Mouse (Mus musculus) CH12.LX (cell line): ENCODE measurements at regions not wholly inside any gene's neighbourhood (a gene's known extent, or its start where the extent isn't known, plus 50 kb on each side); places are given as distances from the start of the nearest gene placed in this dataset.

Experiments used
- DNase-seq: peaks from one replicate; pipeline ENCODE4 v3.0.0-alpha.2; 2013; ENCODE audit errors: extremely low read depth
- H3K27ac ChIP-seq: 2 replicates; pipeline ENCODE4 v1.5.1; 2012; ENCODE audit warnings: low read depth, mild to moderate bottlenecking, control low read depth, moderate library complexity; ENCODE audit not compliant: insufficient read depth
- H3K27me3 ChIP-seq: replicated peaks from 2 replicates; pipeline ENCODE3; 2012; ENCODE audit warnings: inconsistent platforms
- H3K36me3 ChIP-seq, 2 experiments: replicated peaks in 1 of 2; 2 replicates each; pipeline versions ENCODE3 to v1.6.1; 2012; ENCODE audit warnings: inconsistent platforms in 1 of 2, low read length in 1 of 2, mild to moderate bottlenecking in 1 of 2, mixed read lengths in 1 of 2, moderate library complexity in 1 of 2; ENCODE audit not compliant: control insufficient read depth in 1 of 2, insufficient read depth in 1 of 2
- H3K4me1 ChIP-seq, 2 experiments: 2 replicates each; pipeline ENCODE4 v1.6.1; 2012; ENCODE audit warnings: inconsistent platforms in 1 of 2, moderate library complexity in 1 of 2; ENCODE audit not compliant: insufficient read depth in 2 of 2, control insufficient read depth in 1 of 2
- H3K4me2 ChIP-seq: 2 replicates; pipeline ENCODE4 v1.6.1; 2012; ENCODE audit warnings: low read depth, mild to moderate bottlenecking, control low read depth; ENCODE audit not compliant: poor library complexity, insufficient read depth, severe bottlenecking
- H3K4me3 ChIP-seq, 3 experiments: fragments of 150-350 bp in 1 of 3; sonication (generic) in 1 of 3; replicated peaks in 1 of 3; 2 replicates each; pipeline versions ENCODE3 to v1.5.1; 2011 to 2012; ENCODE audit warnings: low read depth in 2 of 3, low read length in 2 of 3, mild to moderate bottlenecking in 2 of 3, moderate library complexity in 2 of 3, control low read depth in 1 of 3, improper control_type of control experiment in 1 of 3, inconsistent platforms in 1 of 3, mixed read lengths in 1 of 3; ENCODE audit not compliant: poor library complexity in 1 of 3
- H3K79me2 ChIP-seq: replicated peaks from 2 replicates; pipeline ENCODE4 v1.6.1; 2012; ENCODE audit warnings: mild to moderate bottlenecking, moderate library complexity; ENCODE audit not compliant: control insufficient read depth, poor library complexity, insufficient read depth, severe bottlenecking; ENCODE audit errors: extremely low read depth
- H3K9ac ChIP-seq: 2 replicates; pipeline ENCODE4 v1.6.1; 2012; ENCODE audit warnings: low read depth, mild to moderate bottlenecking, control low read depth, moderate library complexity; ENCODE audit not compliant: insufficient read depth
- H3K9me3 ChIP-seq: replicated peaks from 2 replicates; pipeline ENCODE3; 2012; ENCODE audit warnings: low read length, inconsistent platforms, mixed read lengths
- CHD1 ChIP-seq: IDR thresholded peaks from 2 replicates; pipeline ENCODE4 v1.6.1; 2012; ENCODE audit warnings: low read depth, low read length, improper control_type of control experiment, inconsistent platforms
- CHD2 ChIP-seq: IDR thresholded peaks from 2 replicates; pipeline ENCODE4 v1.6.1; 2011; ENCODE audit warnings: low read length, improper control_type of control experiment
- E2F4 ChIP-seq: IDR thresholded peaks from 2 replicates; pipeline ENCODE4 v1.6.1; 2011; ENCODE audit warnings: low read depth, low read length, improper control_type of control experiment; ENCODE audit not compliant: insufficient replicate concordance
- EP300 ChIP-seq: IDR thresholded peaks from 2 replicates; pipeline ENCODE4 v1.6.1; 2011; ENCODE audit warnings: low read length, improper control_type of control experiment
- ETS1 ChIP-seq: conservative IDR thresholded peaks from 2 replicates; pipeline ENCODE4 v1.6.1; 2012; ENCODE audit warnings: low read depth, mild to moderate bottlenecking, inconsistent platforms, low read length, improper control_type of control experiment, moderate library complexity
- GABPA ChIP-seq: IDR thresholded peaks from 2 replicates; pipeline ENCODE4 v1.6.1; 2012; ENCODE audit warnings: low read depth, low read length, improper control_type of control experiment, inconsistent platforms; ENCODE audit not compliant: insufficient replicate concordance
- JUN ChIP-seq: IDR thresholded peaks from 2 replicates; pipeline ENCODE4 v1.6.1; 2011; ENCODE audit warnings: low read depth, mild to moderate bottlenecking, low read length, improper control_type of control experiment, moderate library complexity; ENCODE audit not compliant: insufficient read depth
- JUND ChIP-seq: conservative IDR thresholded peaks from 2 replicates; pipeline ENCODE4 v1.6.1; 2011; ENCODE audit warnings: low read depth, low read length, improper control_type of control experiment
- MAFK ChIP-seq: IDR thresholded peaks from 2 replicates; pipeline ENCODE4 v1.6.1; 2011; ENCODE audit warnings: low read length, improper control_type of control experiment; ENCODE audit not compliant: insufficient replicate concordance
- MAX ChIP-seq: IDR thresholded peaks from 2 replicates; pipeline ENCODE4 v1.6.1; 2011; ENCODE audit warnings: low read length, improper control_type of control experiment
- MEF2A ChIP-seq: IDR thresholded peaks from 2 replicates; pipeline ENCODE4 v1.6.1; 2014; ENCODE audit warnings: low read depth, mild to moderate bottlenecking, inconsistent platforms, low read length, improper control_type of control experiment, borderline replicate concordance
- MXI1 ChIP-seq: IDR thresholded peaks from 2 replicates; pipeline ENCODE4 v1.6.1; 2011; ENCODE audit warnings: mild to moderate bottlenecking, low read depth, low read length, improper control_type of control experiment
- MYC ChIP-seq: IDR thresholded peaks from 2 replicates; pipeline ENCODE4 v1.6.1; 2011; ENCODE audit warnings: low read depth, mild to moderate bottlenecking, improper control_type of control experiment, low read length
- NELFE ChIP-seq: IDR thresholded peaks from 2 replicates; pipeline ENCODE4 v1.6.1; 2011; ENCODE audit warnings: low read depth, low read length, improper control_type of control experiment
- NRF1 ChIP-seq: IDR thresholded peaks from 2 replicates; pipeline ENCODE4 v1.6.1; 2014; ENCODE audit warnings: low read depth, mild to moderate bottlenecking, inconsistent platforms, low read length, improper control_type of control experiment, moderate library complexity
- PAX5 ChIP-seq: IDR thresholded peaks from 2 replicates; pipeline ENCODE4 v1.6.1; 2012; ENCODE audit warnings: low read length, inconsistent platforms, mixed read lengths
- POLR2A ChIP-seq: IDR thresholded peaks from 2 replicates; pipeline ENCODE4 v1.6.1; 2011; ENCODE audit warnings: low read depth, mild to moderate bottlenecking, improper control_type of control experiment, low read length
- POLR2AphosphoS2 ChIP-seq: IDR thresholded peaks from 2 replicates; pipeline ENCODE4 v1.6.1; 2011; ENCODE audit warnings: low read depth, low read length, improper control_type of control experiment
- RAD21 ChIP-seq: IDR thresholded peaks from 2 replicates; pipeline ENCODE4 v1.6.1; 2011; ENCODE audit warnings: low read depth, mild to moderate bottlenecking, low read length, improper control_type of control experiment, moderate library complexity
- RCOR1 ChIP-seq: conservative IDR thresholded peaks from 2 replicates; pipeline ENCODE4 v1.6.1; 2012; ENCODE audit warnings: low read depth, mild to moderate bottlenecking, inconsistent platforms, low read length, improper control_type of control experiment
- SMC3 ChIP-seq: IDR thresholded peaks from 2 replicates; pipeline ENCODE4 v1.6.1; 2011; ENCODE audit warnings: low read depth, low read length, improper control_type of control experiment
- TBP ChIP-seq: conservative IDR thresholded peaks from 2 replicates; pipeline ENCODE4 v1.6.1; 2011; ENCODE audit warnings: low read depth, low read length, improper control_type of control experiment
- TCF12 ChIP-seq: IDR thresholded peaks from 2 replicates; pipeline ENCODE4 v1.6.1; 2014; ENCODE audit warnings: low read depth, mild to moderate bottlenecking, inconsistent platforms, low read length, improper control_type of control experiment
- UBTF ChIP-seq: IDR thresholded peaks from 2 replicates; pipeline ENCODE4 v1.6.1; 2012; ENCODE audit warnings: low read depth, mild to moderate bottlenecking, inconsistent platforms, low read length, improper control_type of control experiment, moderate library complexity
- USF1 ChIP-seq: IDR thresholded peaks from 2 replicates; pipeline ENCODE4 v1.6.1; 2014; ENCODE audit warnings: low read depth, mild to moderate bottlenecking, inconsistent platforms, low read length, improper control_type of control experiment
- ZC3H11A ChIP-seq: IDR thresholded peaks from 2 replicates; pipeline ENCODE4 v1.6.1; 2012; ENCODE audit warnings: low read depth, mild to moderate bottlenecking, inconsistent platforms, low read length, improper control_type of control experiment
- ZNF384 ChIP-seq: IDR thresholded peaks from 2 replicates; pipeline ENCODE4 v1.6.1; 2012; ENCODE audit warnings: low read depth, low read length, improper control_type of control experiment, inconsistent platforms
- dilution Hi-C: fragments of 300-500 bp; cut with MboI; formaldehyde crosslinking; loops from 2 replicates; pipeline ENCODE4 v1.14.3; 2020; ENCODE audit warnings: low sequenced_read_pairs; ENCODE audit not compliant: extremely low pct_unique_long_range_greater_than_20kb, extremely low pct_ligation_motif_present
- in situ Hi-C: fragments of 300-500 bp; cut with MboI; formaldehyde crosslinking; loops from 3 replicates; pipeline ENCODE4 v1.14.3; 2019; ENCODE audit warnings: low sequenced_read_pairs, low pct_ligation_motif_present, low pct_unique_long_range_greater_than_20kb, mixed read lengths

GRCm38 (mm10) chr10:70846281-70847168 is 190.8 kb upstream of the Phyhipl start:
- dilution Hi-C loops, result no loop called here
- H3K4me1 ChIP-seq, result no peaks in the 10 kb centered on the region
- no peak overlapping the region for H3K27ac ChIP-seq
- TF ChIP-seq ZNF384 (no peak), RCOR1 (no peak), POLR2AphosphoS2 (no peak), SMC3 (no peak), MXI1 (no peak), CHD1 (no peak), ZC3H11A (no peak), NRF1 (no peak), CHD2 (no peak), UBTF (no peak), MEF2A (no peak), MAFK (no peak), GABPA (no peak), USF1 (no peak), POLR2A (no peak), E2F4 (no peak)
- H3K36me3 ChIP-seq, result no peaks in the 10 kb centered on the region
- DNase-seq, result no peak
- no peaks in the 10 kb centered on the region for H3K27me3 ChIP-seq
- H3K4me3 ChIP-seq, result no peak overlapping the region
- H3K79me2 ChIP-seq, result no peaks in the 10 kb centered on the region
- no peak overlapping the region for H3K9ac ChIP-seq
- peaks cover 63% of the 10 kb centered on the region for H3K9me3 ChIP-seq
- no peak overlapping the region for H3K4me2 ChIP-seq
- in situ Hi-C loops, result no loop called here

GRCm38 (mm10) chr10:70843848-70844247 is 188.1 kb upstream of the Phyhipl start:
- no peak for DNase-seq
- dilution Hi-C loops, result no loop called here

More at GRCm38 (mm10) chr10:70843848-70844247, 188.1 kb upstream of the Phyhipl start:
- no peak overlapping the region for H3K4me3 ChIP-seq
- H3K4me1 ChIP-seq, result no peaks in the 10 kb centered on the region
- H3K27ac ChIP-seq, result no peak overlapping the region
- in situ Hi-C loops, result no loop called here
- no peak overlapping the region for H3K9ac ChIP-seq
- peaks cover 45% of the 10 kb centered on the region for H3K9me3 ChIP-seq
- no peaks in the 10 kb centered on the region for H3K27me3 ChIP-seq
- H3K79me2 ChIP-seq, result no peaks in the 10 kb centered on the region
- H3K36me3 ChIP-seq, result no peaks in the 10 kb centered on the region
- no peak overlapping the region for H3K4me2 ChIP-seq
- TF ChIP-seq ETS1, result no peak
- TF ChIP-seq SMC3, result no peak
- TF ChIP-seq MEF2A, result no peak
- TF ChIP-seq RAD21, result no peak
- no peak for TF ChIP-seq JUND
- TF ChIP-seq PAX5, result no peak
- no peak for TF ChIP-seq MYC
- no peak for TF ChIP-seq JUN
- no peak for TF ChIP-seq NRF1
- no peak for TF ChIP-seq TBP
- TF ChIP-seq NELFE, result no peak
- TF ChIP-seq E2F4, result no peak
- no peak for TF ChIP-seq EP300
- TF ChIP-seq POLR2AphosphoS2, result no peak
- no peak for TF ChIP-seq GABPA
- TF ChIP-seq MAFK, result no peak
- TF ChIP-seq MAX, result no peak
- no peak for TF ChIP-seq TCF12
- no peak for TF ChIP-seq MXI1
